Comparison of ENCODE assay signal across 8 mouse cellular contexts in genomic region chr10:128095003-128095636, GRCm38 (mm10). TPM values are rescaled to one million over a fixed set of nuclear protein-coding genes. Genes with fewer than 3 reads are reported as not detected.
DNase-seq lines count a peak whose midpoint lies in the region; ATAC-seq lines count a peak whose summit lies in the region.

No protein-coding gene starts in this region.

- H3K4me1 ChIP-seq in megakaryocyte, embryonic 14.5 days = peaks cover 65% of the 10 kb centered on the region
- H3K4me1 ChIP-seq in intestine, embryonic 15.5 days (replicated peaks) = peaks cover 43% of the 10 kb centered on the region
- peaks cover 40% of the 10 kb centered on the region for H3K4me1 ChIP-seq in stomach, embryonic 14.5 days (ENCODE audit: control insufficient read depth, insufficient read depth, low read length)

- peak overlapping the region; percentile 58 for H3K27ac ChIP-seq in intestine, embryonic 15.5 days
- peak overlapping the region; percentile 44; the same call in 1 of the 2 replicates for H3K27ac ChIP-seq in stomach, embryonic 14.5 days (ENCODE audit: low read length)

- H3K9ac ChIP-seq in intestine, embryonic 15.5 days = peak overlapping the region; percentile 10; the same call in 1 of the 2 replicates
- H3K9ac ChIP-seq in stomach, embryonic 14.5 days (replicated peaks; ENCODE audit: low read depth, low read length) = no peak overlapping the region

- no peaks in the 10 kb centered on the region for H3K9me3 ChIP-seq in megakaryocyte, embryonic 14.5 days
- no peaks in the 10 kb centered on the region for H3K9me3 ChIP-seq in intestine, embryonic 15.5 days
- H3K9me3 ChIP-seq in stomach, embryonic 14.5 days (ENCODE audit: control insufficient read depth, low read depth, low read length) = no peaks in the 10 kb centered on the region

- H3K36me3 ChIP-seq in megakaryocyte, embryonic 14.5 days (replicated peaks; ENCODE audit: low read length) = peaks cover 14% of the 10 kb centered on the region
- no peaks in the 10 kb centered on the region for H3K36me3 ChIP-seq in intestine, embryonic 15.5 days
- H3K36me3 ChIP-seq in stomach, embryonic 14.5 days (ENCODE audit: control insufficient read depth, insufficient read depth, low read length) = peaks cover 2% of the 10 kb centered on the region; the same call in 1 of the 2 replicates

- no peaks in the 10 kb centered on the region for H3K27me3 ChIP-seq in megakaryocyte, embryonic 14.5 days (replicated peaks)
- no peaks in the 10 kb centered on the region for H3K27me3 ChIP-seq in intestine, embryonic 15.5 days (replicated peaks)
- H3K27me3 ChIP-seq in stomach, embryonic 14.5 days (ENCODE audit: control insufficient read depth, insufficient read depth, low read length) = no peaks in the 10 kb centered on the region

- 31% methylated on average over 9 of the region's 9 CpGs for WGBS in intestine, embryonic 15.5 days
- 36% methylated on average over 9 of the region's 9 CpGs for WGBS in stomach, embryonic 14.5 days

- peak; percentile 26 for DNase-seq in cerebellum, adult 9-10 months
- no peak for DNase-seq in cerebellum, adult 9-11 months
- DNase-seq in embryo, embryonic 10 days (ENCODE audit: low spot score) = no peak
- DNase-seq in layer of hippocampus, postnatal 25 days (ENCODE audit: extremely low spot score in 1 of 2, low spot score in 1 of 2) = no peak

- ATAC-seq in megakaryocyte, adult 5-6 weeks (ENCODE audit: poor library complexity, severe bottlenecking) = no peak
- no peak for ATAC-seq in intestine, embryonic 15.5 days
- ATAC-seq in stomach, embryonic 14.5 days (ENCODE audit: insufficient number of reproducible peaks, insufficient read depth, low FRiP score, low read depth) = no peak

- H3K4me3 ChIP-seq in megakaryocyte, embryonic 14.5 days (replicated peaks) = peak overlapping the region; percentile 96
- peak overlapping the region; percentile 25; the same call in 1 of the 2 replicates for H3K4me3 ChIP-seq in intestine, embryonic 15.5 days (replicated peaks)
- 0 out of 2 replicates have a peak overlapping the region, but pooled peaks have one; percentile 11 for H3K4me3 ChIP-seq in stomach, embryonic 14.5 days (ENCODE audit: low read depth, low read length)

- H3K4me2 ChIP-seq in intestine, embryonic 15.5 days (replicated peaks) = peak overlapping the region; percentile 89
- H3K4me2 ChIP-seq in stomach, embryonic 14.5 days (replicated peaks; ENCODE audit: low read depth, low read length) = peak overlapping the region; percentile 74

RNA-seq across cellular contexts. Expression of gene Baz2a, which starts 3.7 kb away (rescaled TPM):
- polyA plus RNA-seq in megakaryocyte, embryonic 14.5 days (2012; ENCODE audit: insufficient read depth, low replicate concordance) = 6.9 and 16.7 TPM in 2 replicates
- total RNA-seq in megakaryocyte, adult 5-6 weeks (2015) = 51.3 and 53.5 TPM in 2 replicates
- 21.3 and 27.4 TPM in 2 replicates for total RNA-seq in megakaryocyte, adult 5-6 weeks (2017)
- polyA plus RNA-seq in intestine, embryonic 15.5 days (2015; fragmentation: Nextera tagmentation; extraction: Ambion mirVana) = 11.7 and 12.5 TPM in 2 replicates
- 28.1 and 28.2 TPM in 2 replicates for polyA plus RNA-seq in stomach, embryonic 14.5 days (2014; fragmentation: Nextera tagmentation; extraction: Ambion mirVana)
- total RNA-seq in layer of hippocampus, postnatal 25 days (2021) = 10 to 100 TPM; 32.2 to 42.5 TPM

RNA-seq across cellular contexts. Expression of gene Atp5b, which starts 12.0 kb away (rescaled TPM):
- 796 and 843 TPM in 2 replicates for polyA plus RNA-seq in megakaryocyte, embryonic 14.5 days (2012; ENCODE audit: insufficient read depth, low replicate concordance)
- 902 and 936 TPM in 2 replicates for total RNA-seq in megakaryocyte, adult 5-6 weeks (2015)
- 1,533 and 1,600 TPM in 2 replicates for total RNA-seq in megakaryocyte, adult 5-6 weeks (2017)
- 3,029 and 3,109 TPM in 2 replicates for polyA plus RNA-seq in intestine, embryonic 15.5 days (2015; fragmentation: Nextera tagmentation; extraction: Ambion mirVana)
- 2,052 and 2,172 TPM in 2 replicates for polyA plus RNA-seq in stomach, embryonic 14.5 days (2014; fragmentation: Nextera tagmentation; extraction: Ambion mirVana)
- total RNA-seq in layer of hippocampus, postnatal 25 days (2021) = 1,000 to 10,000 TPM; 1,588 to 1,852 TPM

RNA-seq across cellular contexts. Expression of gene Ptges3, which starts 36.4 kb away (rescaled TPM):
- polyA plus RNA-seq in megakaryocyte, embryonic 14.5 days (2012; ENCODE audit: insufficient read depth, low replicate concordance) = 77.9 and 96.2 TPM in 2 replicates
- 118 and 120 TPM in 2 replicates for total RNA-seq in megakaryocyte, adult 5-6 weeks (2015)
- 140 and 162 TPM in 2 replicates for total RNA-seq in megakaryocyte, adult 5-6 weeks (2017)
- polyA plus RNA-seq in intestine, embryonic 15.5 days (2015; fragmentation: Nextera tagmentation; extraction: Ambion mirVana) = 482 and 586 TPM in 2 replicates
- polyA plus RNA-seq in stomach, embryonic 14.5 days (2014; fragmentation: Nextera tagmentation; extraction: Ambion mirVana) = 474 and 487 TPM in 2 replicates
- total RNA-seq in layer of hippocampus, postnatal 25 days (2021) = 100 to 1,000 TPM; 134 to 145 TPM

RNA-seq across cellular contexts. Expression of gene Naca, which starts 59.7 kb away (rescaled TPM):
- polyA plus RNA-seq in megakaryocyte, embryonic 14.5 days (2012; ENCODE audit: insufficient read depth, low replicate concordance) = 24.2 and 146 TPM in 2 replicates
- 699 and 796 TPM in 2 replicates for total RNA-seq in megakaryocyte, adult 5-6 weeks (2015)
- total RNA-seq in megakaryocyte, adult 5-6 weeks (2017) = 1,510 and 1,709 TPM in 2 replicates
- polyA plus RNA-seq in intestine, embryonic 15.5 days (2015; fragmentation: Nextera tagmentation; extraction: Ambion mirVana) = 779 and 830 TPM in 2 replicates
- polyA plus RNA-seq in stomach, embryonic 14.5 days (2014; fragmentation: Nextera tagmentation; extraction: Ambion mirVana) = 899 and 913 TPM in 2 replicates
- 100 to 1,000 TPM; 317 to 351 TPM for total RNA-seq in layer of hippocampus, postnatal 25 days (2021)

Comparison
In these comparisons a context has a peak if more than half of its experiments do, and no peak if none do; other contexts are left out.
1. H3K4me3 ChIP-seq: peak in every context shown above with its lines; median percentile 96 in megakaryocyte, embryonic 14.5 days; 25 in intestine, embryonic 15.5 days; 11 in stomach, embryonic 14.5 days.